Mouse (Mus musculus): Measurements from ENCODE around the gene Creb1.
A peak's percentile ranks its signal among the peaks of the same experiment; 100 is the strongest.
"Not testable (repeated sequence)": the region's sequence is repeated elsewhere in the genome, so short reads cannot be mapped to it uniquely, and the experiment has no call there.

Creb1 gene

DNA sequence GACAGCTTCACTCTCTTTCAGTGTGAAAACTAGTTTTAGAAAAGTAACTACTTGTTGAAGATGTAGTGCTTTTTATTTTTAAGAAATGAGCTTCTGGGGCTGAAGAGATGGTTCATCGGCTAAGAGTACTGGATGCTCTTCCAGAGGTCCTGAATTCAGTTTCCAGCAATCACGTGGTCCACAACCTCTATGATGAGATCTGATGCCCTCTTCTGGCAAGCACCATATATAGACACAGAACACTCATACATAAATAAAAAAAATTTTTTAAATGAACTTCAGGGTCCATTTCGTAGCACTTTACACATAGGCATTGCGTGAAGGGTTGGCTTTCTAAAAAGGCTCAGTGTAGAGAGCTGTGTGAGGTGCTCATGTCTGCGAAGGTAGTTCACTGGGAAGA is 11.3 kb downstream of the Creb1 start:
- DNase-seq (ENCODE audit: low spot score in 2 of 2), result no peak

DNA sequence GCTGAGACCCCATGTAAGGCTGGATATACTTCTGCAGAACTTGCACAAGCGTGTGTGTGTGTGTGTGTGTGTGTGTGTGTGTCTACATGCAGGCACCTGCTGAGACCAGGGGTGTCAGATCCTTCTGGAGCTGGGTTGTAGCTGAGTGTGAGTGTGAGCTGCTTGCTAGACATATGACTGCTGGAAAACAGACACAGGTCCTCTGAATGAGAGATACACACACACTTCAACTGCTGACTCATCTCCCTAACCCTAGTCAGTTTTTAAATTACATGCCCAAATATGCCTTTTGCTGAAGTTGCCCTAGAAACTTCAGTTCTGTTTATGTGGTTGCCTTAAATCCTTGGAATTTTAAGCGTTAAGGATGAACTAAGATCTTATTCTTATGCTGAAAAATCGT is 13.6 kb downstream of the Creb1 start:
- DNase-seq (ENCODE audit: low spot score in 2 of 2), result no peak

DNA sequence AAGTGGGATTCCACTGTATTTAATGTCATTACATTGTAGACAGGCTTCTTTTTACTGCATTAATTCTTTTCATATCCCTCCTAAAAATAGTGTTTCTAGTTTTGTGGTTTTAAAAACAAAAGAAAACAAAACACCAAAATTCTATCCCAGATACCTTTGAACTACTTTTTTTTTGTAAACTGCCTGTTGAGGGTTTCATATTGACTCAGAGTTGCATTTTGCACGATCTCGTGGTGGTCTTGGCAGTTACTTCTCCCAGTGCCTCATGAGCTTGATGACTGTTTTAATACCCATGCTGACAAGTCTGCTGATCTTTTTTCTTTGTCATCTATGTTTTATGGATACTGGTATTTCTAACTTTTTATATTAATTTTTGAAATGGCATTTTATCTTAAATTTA is 16.9 kb downstream of the Creb1 start:
- no peak for DNase-seq (ENCODE audit: low spot score in 2 of 2)

DNA sequence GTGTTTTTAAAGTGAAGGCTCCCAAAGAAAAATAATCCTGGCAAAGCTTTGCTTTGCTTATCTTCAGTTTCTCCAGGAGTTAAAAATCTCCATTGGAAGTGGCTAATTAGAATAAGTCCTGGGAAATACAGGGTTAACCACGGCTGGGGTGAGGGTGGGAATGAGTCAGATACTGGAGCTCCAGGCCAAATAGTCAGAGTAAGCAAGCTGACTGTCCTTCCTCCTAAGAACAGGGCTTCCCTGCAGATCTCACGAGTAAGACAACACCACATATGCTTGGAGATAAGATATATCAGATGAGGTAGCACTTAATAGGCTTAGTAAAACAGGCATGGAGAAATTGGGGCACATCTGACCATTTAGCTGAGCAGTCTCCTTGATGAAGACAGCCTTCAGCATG is 19.5 kb downstream of the Creb1 start:
- no peak for DNase-seq (ENCODE audit: low spot score in 2 of 2)

DNA sequence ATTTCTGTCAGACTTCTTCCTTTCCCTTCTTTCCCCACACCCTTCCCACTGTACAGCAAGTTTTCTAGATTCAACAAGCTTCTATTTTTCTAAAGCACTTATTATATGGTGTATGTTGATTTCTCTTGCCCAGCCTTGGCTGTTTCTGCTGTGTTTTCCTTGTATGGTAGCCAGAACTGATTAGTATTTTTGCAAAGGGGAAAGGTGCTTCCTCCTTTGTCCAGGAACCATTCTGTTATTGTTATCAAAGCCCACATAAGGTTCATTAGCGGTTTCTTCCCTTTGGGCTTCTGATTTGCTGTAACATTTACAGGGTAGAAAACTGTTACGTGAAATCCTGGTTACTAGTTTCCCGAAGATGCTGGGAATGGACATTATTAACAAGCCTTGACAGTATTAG is 27.7 kb downstream of the Creb1 start:
- no peak for DNase-seq (ENCODE audit: low spot score in 2 of 2)

DNA sequence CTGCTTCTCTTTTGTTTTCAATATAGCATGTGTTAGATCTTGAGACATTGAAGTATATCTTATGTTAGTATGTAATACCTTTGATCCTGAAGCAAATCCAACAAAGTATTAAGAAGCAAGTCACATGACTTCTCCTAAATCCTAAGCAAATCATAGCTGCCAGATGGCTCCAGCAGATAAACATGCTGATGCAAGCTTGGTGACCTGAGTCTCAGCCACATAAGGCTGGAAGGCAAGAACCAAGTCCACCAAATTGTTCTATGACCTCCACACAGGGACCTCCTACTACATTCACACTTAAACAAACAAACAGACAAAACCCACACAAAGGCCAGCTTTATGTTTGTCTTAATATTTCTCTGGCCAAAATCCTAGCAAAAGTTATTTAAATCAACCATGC is 35.8 kb downstream of the Creb1 start:
- no peak for DNase-seq (ENCODE audit: low spot score in 2 of 2)

DNA sequence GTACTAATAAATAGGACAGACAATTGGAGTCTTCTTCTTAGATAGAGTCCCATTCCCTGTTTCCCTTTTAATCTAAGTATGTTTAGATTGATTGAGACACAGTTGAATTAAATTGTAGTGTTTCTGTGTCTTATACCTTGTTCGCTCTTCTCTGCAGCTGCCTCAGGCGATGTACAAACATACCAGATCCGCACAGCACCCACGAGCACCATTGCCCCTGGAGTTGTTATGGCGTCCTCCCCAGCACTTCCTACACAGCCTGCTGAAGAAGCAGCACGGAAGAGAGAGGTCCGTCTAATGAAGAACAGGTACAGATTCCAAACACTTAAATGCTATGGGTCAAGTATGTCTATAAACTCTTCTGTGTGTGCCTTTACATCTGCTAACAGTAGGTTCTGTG is 43.6 kb downstream of the Creb1 start:
- DNase-seq (ENCODE audit: low spot score in 2 of 2), result no peak

DNA sequence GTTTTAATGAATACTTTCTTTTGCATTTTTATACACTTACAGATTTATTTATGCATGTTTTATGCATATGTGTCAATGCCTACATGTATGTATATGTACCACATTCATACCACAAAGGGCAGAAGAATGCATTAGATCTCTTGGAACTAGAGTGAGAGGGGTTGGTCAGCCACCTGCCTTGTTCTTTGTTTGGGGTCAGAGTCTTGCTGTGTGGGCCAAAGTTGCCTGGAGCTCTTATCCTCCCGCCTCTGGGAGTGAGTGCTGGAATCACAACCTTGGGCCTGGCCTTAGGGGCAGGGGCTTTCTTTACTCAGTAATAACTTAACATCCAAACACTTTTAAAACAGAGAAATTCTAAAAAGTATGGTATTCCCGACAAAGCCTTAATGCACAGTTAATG is 44.3 kb downstream of the Creb1 start:
- no peak for DNase-seq (ENCODE audit: low spot score in 2 of 2)

DNA sequence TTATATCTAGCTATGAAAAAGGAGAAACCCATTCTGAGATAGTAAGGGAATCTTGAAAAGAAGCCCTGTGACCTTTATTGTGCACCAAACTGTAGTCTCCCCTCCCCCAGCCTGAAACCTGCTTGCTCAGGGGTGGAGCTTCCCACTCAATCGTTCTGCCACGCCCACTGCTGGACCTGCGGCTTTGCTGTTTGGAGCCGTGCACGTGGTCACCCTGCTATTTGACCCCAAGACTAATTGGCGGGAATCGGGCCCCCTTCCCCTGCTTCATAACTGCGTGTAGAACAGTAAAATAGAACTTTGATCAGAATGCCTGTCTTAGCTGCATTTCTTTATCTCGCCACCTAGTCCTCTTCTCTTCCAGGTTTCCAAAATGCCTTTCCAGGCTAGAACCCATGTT is 45.5 kb downstream of the Creb1 start:
- not testable (repeated sequence) for DNase-seq (ENCODE audit: low spot score in 2 of 2)

DNA sequence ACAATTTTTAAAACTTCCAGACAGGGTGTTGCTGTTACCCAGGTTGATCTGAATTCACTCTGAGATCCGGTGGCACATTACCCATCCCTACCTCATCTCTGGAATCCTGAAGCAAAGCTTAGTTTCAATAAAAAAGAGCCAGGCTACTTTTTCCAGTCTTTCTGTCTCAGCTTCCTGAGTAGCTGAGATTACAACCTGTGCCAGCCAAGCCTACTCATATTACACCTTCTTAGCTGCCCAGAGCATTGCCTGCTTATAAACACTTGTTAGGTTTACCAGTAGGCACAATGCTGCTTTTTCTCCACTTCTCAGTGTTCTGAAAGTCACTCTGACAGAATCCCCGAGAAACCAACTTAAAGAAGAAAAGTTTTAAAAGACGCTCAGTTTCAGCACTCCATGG is 46.4 kb downstream of the Creb1 start:
- no peak for DNase-seq (ENCODE audit: low spot score in 2 of 2)

DNA sequence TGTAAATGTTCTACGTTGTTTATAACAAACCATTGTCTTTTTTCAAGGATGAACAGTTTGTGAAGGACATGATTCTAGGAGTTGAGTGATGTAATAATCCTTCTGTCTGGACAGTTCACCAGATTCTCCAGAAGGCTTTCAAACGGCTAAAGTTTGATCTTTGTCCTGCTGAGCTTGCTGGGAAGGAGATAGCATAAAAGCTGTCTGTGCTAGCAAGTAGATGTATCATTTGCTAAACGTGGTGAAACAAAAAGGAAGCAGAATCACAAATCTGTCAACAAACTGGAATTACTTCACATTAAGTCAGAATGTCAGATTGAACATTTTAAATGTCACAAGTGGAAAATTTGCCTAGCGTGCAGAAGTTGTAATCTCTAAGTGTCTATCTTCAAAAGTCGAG is 66.5 kb downstream of the Creb1 start:
- DNase-seq (ENCODE audit: low spot score in 2 of 2), result no peak

DNA sequence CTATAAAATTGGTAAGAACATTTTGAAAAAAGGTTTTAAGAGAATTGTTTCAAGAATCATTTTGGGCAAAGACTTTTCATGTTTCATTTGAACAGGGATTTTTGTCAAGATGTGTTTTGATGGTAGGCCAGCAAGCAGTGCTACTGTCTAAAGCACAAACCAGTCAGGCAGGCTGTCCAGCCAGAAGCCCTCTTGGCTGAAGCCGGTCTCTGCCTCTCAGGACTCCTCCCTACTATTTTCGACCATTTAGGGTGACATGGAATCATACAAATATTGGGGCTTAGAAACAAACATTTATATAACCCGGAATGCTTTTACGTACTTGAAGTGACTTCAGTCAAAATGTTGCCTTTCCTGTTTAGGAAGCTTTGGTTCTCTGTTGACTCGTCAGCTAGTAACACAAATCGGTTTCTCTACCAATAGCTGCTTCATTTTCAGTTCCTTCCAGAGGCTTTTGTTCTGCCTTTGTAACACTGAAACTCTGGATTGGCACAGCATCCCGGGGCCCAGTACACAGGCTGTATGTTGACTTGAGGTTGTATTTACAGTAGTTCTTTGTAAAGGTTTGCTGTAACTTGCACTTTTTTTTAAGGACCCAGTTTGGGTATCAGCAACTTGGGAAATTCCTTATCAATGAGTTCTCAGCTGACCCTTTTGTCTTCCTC is 68.1 kb downstream of the Creb1 start:
- DNase-seq (ENCODE audit: low spot score in 2 of 2), result no peak

DNA sequence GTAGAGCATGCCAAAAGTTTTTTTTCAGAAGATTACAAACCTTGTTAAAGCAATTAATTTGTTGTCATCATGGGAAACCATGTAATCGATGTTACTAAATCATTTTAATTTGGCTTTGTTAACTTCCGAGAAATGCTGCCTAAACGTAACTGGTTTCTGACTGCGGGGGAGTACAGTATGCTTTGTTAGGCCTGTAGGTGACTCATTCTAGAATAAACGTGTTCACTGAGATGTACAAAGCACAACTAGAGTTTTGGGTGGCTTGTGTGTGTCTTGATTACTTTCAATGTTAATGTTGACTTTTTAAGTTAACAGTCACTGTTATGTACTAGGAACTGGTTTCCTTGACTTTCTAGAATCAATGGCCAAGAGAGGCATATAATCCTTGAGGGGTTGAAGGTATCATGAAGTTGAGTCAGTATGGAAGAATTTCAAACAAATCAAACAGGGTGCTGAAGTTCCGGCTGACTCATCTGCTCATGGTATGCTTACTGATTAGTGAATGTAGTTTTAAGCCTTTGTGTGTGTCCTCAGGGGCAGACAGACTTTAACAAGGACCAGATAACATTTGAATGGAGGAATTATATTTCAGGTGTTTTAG is 68.9 kb downstream of the Creb1 start:
- no peak for DNase-seq (ENCODE audit: low spot score in 2 of 2)

DNA sequence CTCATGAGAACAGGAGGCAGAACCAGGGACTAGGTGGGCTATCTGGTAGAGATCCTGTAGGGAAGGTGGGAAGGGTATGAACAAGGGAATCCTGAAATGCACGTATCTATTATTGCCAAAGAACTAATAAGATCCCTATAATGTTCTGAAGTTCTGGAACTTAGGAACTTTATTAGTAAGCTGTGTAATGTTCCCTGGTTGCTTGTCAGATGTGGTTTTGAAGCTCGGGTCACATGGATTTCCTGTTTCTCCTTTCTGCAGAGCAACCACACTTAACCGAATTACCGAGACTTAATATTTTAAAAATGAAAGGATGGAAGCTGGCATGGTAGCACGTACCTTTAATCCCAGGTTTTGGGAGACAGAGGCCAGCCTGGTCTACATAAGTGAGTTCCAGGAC is 70.9 kb downstream of the Creb1 start:
- no peak for DNase-seq (ENCODE audit: low spot score in 2 of 2)

DNA sequence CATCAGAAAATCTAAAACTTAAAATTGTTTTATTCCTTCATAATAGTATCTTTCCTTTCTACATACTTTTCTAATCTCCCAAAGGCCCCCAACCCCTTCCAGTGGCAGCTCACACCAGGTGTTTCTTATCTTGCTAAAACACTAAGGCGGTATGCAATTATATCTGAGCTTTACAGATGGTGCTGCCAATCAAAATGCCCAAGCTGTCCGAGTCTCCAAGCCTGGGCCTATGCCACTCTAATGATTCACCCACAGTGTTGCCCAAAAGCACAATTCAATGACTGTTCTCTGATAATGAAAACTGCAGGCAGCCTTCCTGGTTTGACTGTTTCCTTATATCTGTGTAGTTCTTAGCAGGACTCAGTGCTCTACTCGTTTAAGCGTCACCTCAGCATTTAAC is 76.7 kb downstream of the Creb1 start:
- no peak for DNase-seq (ENCODE audit: low spot score in 2 of 2)

DNA sequence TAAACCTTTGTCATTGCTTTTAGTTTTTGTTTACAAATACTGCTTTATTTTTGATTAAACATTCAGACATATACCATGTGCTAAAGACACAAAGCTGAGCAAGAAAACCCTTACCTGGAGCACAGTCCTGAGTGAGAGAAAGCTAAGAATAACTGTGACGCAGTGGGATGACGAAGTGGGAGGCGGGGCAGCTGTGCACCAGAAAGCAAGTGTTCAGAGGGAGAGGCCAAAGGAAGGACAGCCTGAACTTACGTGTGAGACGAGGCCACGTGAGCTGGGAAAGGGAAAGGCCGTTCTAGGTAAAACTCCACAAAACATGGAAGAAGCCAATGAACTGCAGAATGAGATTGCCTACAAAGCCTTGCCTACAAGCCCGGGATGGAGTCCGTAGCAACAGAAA is 77.5 kb downstream of the Creb1 start:
- DNase-seq (ENCODE audit: low spot score in 2 of 2), result no peak

DNA sequence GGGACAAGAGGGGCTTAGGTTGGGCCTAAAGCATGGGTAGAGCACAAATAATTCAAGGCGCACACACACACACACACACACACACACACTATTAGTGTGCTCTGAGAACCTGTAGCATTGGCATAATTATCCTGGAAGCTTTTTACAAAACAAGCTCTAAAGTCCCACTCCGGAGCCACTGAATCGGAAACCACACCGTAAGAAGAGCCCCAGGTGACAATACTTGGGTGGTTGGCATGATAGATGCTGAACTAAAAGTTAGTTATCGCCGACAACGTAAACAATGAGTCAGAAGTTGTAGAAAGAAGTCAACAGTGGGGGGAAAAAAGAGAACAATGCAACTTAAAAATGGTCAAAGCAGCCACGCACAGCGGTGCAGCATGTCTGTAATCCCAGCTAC is 81.9 kb downstream of the Creb1 start:
- DNase-seq (ENCODE audit: low spot score in 2 of 2), result no peak

DNA sequence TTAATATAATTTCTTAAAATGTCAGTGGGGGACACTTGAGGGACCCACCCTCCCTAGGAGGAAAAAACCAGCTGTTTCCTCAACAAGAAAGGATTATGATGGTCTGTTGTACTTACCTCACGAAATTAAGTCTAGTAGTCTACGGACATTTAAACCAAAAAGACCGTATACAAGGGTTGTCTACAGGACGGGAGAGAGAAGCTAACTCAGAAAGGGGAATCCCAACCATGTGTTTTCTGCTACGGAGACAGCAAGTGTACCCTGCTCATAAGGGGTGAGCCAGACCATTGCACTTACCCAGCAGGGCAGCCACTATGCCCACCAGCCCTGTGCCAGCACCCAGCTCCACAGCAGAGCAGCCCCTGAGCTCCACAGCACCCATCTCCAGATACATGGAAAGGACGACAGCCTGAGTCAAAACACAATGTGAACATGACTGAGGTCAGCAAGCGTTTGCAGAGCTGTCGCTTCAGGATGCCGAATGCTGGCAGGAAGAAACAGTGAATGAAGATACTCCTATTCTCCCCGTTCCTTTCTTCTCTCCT is 82.4 kb downstream of the Creb1 start:
- DNase-seq (ENCODE audit: low spot score in 2 of 2), result no peak

DNA sequence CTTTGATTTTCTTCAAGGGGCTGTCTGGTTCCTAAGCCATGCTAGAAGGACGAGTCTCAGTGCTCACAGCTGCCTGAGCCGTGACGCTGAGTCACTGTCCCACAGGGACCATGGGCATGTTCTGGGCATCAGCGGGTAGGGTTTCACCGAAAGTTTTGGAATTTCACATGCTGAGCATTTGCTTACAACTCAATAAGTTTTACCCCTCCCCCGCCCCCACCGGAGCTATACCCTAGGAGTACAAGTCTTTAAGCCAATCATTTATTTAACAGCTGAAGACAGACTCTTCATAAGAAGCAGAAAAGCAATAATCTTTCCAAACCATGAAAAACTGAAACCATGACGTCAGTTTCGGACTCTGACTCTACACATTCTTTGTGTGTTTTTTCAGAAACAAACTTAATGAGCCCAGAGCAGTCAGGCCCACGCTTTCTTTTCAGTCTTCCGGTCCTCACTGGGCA is 83.1 kb downstream of the Creb1 start:
- DNase-seq (ENCODE audit: low spot score in 2 of 2), result no peak

DNA sequence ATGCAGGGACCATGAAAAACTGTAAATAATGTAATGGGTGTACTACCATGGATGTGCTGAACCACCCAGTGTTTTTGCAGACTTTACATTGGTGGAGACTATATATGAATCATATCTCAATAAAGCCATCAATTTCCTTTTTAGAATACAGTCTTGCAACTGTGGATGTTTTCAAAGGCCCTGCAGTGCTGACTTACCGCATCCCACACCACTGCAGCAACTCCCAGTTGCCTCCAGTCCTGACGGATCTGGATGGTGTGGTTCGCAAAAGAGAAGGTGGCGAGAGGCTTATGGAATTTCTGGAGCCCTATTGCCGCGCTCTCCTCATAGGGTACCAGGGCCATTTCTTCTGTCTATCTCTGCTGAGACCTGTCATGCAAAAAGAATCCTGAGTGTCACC is 83.6 kb downstream of the Creb1 start:
- no peak for DNase-seq (ENCODE audit: low spot score in 2 of 2)

DNA sequence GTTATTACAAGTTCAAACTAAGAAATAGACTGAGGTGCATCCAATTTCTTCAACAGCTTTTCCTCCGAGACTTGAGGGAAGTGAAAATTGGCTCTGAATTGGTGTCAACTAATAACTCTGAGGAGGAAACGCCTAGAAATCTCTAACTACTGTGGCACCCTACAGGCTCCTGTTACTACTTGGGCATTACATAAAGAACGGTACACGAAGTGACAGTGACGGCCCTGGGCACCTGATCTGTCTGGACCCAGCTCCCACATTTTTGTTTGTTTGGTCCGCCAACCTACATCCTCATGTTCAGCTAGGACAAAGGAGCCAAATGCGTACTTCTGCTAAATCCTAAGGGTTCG is 84.1 kb downstream of the Creb1 start:
- DNase-seq (ENCODE audit: low spot score in 2 of 2), result no peak

DNA sequence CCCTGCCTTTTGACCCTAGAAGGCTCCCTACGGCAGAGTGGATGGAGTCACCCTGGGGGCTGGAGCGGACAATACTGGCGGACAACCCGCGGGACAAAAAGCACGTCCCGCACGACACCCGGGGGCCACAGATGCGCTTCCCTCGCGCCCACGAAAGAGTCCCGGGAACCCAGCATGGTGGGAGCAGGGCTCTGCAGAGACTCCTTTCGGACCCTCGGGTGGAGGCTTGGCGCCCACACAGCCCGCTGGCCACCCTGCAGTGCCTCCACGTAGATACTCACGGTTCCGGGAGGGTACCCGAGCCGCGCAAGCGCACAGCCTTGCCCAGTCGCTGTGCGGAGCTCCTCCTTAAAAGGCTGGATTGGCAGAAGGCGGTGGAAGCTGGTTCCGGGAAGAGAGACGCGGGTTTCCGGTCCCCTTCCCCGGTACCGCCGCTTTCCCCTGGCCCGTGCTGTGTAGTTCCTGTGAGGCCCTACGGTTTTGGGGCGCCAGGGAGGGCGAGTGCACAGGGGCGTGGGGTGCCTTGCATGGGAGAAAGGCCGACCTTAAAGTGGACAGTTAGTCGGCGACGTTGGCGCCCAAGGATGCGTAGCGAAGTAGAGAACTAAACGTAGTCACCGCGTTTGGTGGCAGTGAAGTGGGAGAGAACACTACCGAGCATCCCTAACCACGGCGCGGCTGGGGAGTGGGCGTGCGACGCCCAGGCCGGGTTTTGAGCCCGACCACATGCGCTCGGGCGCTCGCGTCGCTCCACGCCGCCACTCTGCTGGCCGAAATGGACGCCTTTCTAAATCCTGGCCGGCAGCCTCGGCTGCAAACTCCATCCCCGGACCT is 84.7 kb downstream of the Creb1 start, which contains the start of gene Mettl21a:
TSS of gene Mettl21a (minus strand) at position 362 of the 834 bp plus-strand sequence.
- peak; percentile 86 to 89 for DNase-seq (ENCODE audit: low spot score in 2 of 2)

DNA sequence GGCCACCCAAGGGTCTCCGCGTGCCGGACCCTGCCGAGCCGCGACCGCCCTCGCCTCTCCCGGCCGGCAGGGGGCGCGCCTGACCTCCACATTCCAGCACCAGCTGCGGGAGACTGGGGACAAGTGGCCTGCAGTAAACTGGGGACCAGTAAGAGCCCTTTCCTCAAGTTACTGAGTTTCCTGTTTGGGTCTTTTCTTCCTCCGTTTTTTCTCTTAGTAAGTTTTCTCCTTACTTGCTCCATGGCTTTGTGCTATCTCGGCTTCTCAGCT is 85.2 kb downstream of the Creb1 start:
- DNase-seq (ENCODE audit: low spot score in 2 of 2), result peak; percentile 67 to 77
